Mouse (Mus musculus): ENCODE data around the gene Gjb6.

GRCm38 (mm10) chr14:57095855-57096254, 37.6 kb downstream of the Gjb6 start:
- TF ChIP-seq POLR2A (IDR thresholded peaks at IDR 0.05; ENCODE audit: low read depth, low read length) (no peak), CTCF (IDR thresholded peaks at IDR 0.05; ENCODE audit: extremely low read depth, insufficient read length, insufficient replicate concordance, low read depth, low read length) (no peak)
